Mouse (Mus musculus) erythroid progenitor cell, adult 5-6 weeks (primary cell): ENCODE data around the gene Rptn. TPM values are rescaled to one million over a fixed set of nuclear protein-coding genes. Genes with fewer than 3 reads are reported as not detected.

Experiments
- ATAC-seq: replicated peaks from 2 replicates; pipeline ENCODE4 v1.8.0; 2016; ENCODE audit warnings: moderate number of reproducible peaks, mild to moderate bottlenecking, moderate TSS enrichment, inconsistent platforms; ENCODE audit not compliant: poor library complexity, low FRiP score, severe bottlenecking
- total RNA-seq, 2 experiments: library from RNA; stranded (forward) in 1 of 2; stranded (reverse) in 1 of 2; fragments of 150-400 nt in 1 of 2; fragments of 186-747, 209-891 nt in 1 of 2; gene quantifications; 2 replicates each; pipeline versions ENCODE4 v1.2.3 to v1.2.4; 2015 to 2017; ENCODE audit warnings: low replicate concordance in 2 of 2

Gene Rptn
- total RNA-seq, 2 experiments from 2014 or later = not detected

- no peak for ATAC-seq
Observed at GRCm38 (mm10) chr3:93447138-93447841, 53.8 kb downstream of the Rptn start.

Other genes starting within 250 kb of the Rptn start
- gene Crnn, start 248.9 kb upstream of the Rptn start, total RNA-seq (2015; ENCODE audit: low replicate concordance) = not detected in 2 replicates
- not detected in 2 replicates for gene Crnn, start 248.9 kb upstream of the Rptn start, total RNA-seq (2017; ENCODE audit: low replicate concordance)
- not detected in 2 replicates for gene Flg2, start 196.4 kb upstream of the Rptn start, total RNA-seq (2015; ENCODE audit: low replicate concordance)
- gene Flg2, start 196.4 kb upstream of the Rptn start, total RNA-seq (2017; ENCODE audit: low replicate concordance) = not detected in 2 replicates
- gene Flg, start 120.2 kb upstream of the Rptn start, total RNA-seq (2015; ENCODE audit: low replicate concordance) = not detected in 2 replicates
- not detected in 2 replicates for gene Flg, start 120.2 kb upstream of the Rptn start, total RNA-seq (2017; ENCODE audit: low replicate concordance)
- gene Hrnr, start 74.0 kb upstream of the Rptn start, total RNA-seq (2015; ENCODE audit: low replicate concordance) = not detected in 2 replicates
- gene Hrnr, start 74.0 kb upstream of the Rptn start, total RNA-seq (2017; ENCODE audit: low replicate concordance) = not detected in 2 replicates
- gene Tchh, start 48.6 kb downstream of the Rptn start, total RNA-seq (2015; ENCODE audit: low replicate concordance) = not detected in 2 replicates
- 0.26 TPM in 1 of 2 replicates, not detected in the other for gene Tchh, start 48.6 kb downstream of the Rptn start, total RNA-seq (2017; ENCODE audit: low replicate concordance)
- not detected in 2 replicates for gene Tchhl1, start 75.1 kb downstream of the Rptn start, total RNA-seq (2015; ENCODE audit: low replicate concordance)
- gene Tchhl1, start 75.1 kb downstream of the Rptn start, total RNA-seq (2017; ENCODE audit: low replicate concordance) = not detected in 2 replicates
- gene S100a11, start 126.8 kb downstream of the Rptn start, total RNA-seq (2015; ENCODE audit: low replicate concordance) = 477 and 485 TPM in 2 replicates
- 7.3 and 30.8 TPM in 2 replicates for gene S100a11, start 126.8 kb downstream of the Rptn start, total RNA-seq (2017; ENCODE audit: low replicate concordance)
- gene S100a10, start 161.4 kb downstream of the Rptn start, total RNA-seq (2015; ENCODE audit: low replicate concordance) = 41.1 and 59.5 TPM in 2 replicates
- 48.9 and 71.8 TPM in 2 replicates for gene S100a10, start 161.4 kb downstream of the Rptn start, total RNA-seq (2017; ENCODE audit: low replicate concordance)